Mouse (Mus musculus): ENCODE measurements around the gene Rin2.
A peak's percentile ranks its signal among the peaks of the same experiment; 100 is the strongest.

Rin2 gene

DNA sequence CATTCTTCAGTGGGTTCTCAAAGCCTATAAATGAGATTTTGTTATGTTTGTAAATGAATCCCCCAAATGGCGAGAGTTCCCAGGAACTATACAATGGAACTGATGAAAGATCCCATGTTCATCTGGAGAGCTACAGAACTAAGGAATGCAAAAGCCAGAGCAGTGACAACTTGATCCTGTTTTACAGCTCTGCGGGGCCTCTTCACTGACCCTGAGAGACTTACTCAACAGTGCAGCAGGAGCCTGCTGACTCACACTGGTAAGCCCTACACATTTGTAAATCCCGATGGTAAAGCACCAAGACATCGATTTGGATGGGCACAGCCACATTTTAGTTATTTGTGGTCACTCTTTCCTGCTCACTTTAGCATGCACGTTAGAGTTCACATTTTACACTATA lies 62.2 kb downstream of the Rin2 start:
- no peak for DNase-seq

DNA sequence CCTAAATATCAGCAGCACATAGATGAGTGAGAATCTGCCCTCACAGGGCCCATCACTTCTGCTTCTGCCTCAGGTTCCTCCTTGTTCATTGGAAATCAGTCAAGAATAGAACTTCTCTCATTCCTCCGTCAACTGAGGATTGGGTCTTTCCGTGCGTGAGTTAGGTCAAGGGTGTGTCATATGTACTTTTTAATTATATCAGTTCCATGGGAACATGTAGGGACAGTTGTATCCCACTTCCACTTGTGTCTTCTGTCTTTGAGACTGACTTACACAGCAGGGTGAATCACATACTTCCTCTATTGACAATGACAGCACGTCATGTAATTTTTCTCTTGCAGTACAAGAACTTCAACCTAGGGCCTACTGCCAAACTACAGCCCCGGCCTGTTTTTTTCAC lies 65.7 kb downstream of the Rin2 start:
- no peak for DNase-seq

DNA sequence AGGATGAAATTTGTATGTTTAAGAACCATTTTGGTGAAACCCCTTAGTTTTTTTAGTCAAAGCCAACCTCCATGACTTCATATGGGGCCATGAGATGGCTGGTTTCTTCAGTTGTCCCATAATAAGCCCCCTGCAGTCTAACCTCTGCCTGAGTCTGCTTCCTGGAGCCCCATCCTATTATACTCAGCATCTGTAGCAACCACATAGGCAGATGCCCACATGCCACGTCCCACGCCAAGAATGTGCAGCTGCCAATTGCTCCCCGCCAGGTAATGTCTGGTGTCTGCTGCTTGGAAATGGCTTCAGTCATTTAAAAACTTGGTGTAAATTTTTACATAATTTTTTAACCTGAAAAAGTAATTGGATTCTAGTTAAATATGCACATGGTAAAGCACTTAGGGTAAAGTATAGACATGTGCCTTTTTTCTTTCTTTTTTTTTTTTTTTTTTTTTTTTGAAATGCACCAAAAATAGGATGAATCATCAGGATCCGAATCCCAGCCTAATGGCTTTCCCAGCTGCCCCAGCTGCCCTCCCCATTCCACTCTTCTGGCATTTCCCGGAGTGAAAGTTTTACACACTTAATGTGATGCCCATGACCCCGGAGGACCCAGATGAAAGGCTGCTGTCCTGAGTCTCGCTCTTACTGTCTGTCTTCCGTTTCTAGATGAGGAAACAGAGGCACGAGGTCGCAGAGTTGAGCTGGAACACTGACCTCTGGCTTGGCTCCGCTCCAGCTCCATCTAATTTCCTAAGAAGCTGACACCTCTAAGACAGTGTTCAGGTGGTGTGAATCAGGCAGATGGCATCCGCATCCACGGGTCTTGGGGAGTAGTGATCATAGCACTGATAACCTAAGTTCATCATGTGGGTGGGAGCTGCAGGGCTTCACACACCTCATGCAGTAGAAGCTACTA lies 68.0 kb downstream of the Rin2 start:
- DNase-seq = no peak

DNA sequence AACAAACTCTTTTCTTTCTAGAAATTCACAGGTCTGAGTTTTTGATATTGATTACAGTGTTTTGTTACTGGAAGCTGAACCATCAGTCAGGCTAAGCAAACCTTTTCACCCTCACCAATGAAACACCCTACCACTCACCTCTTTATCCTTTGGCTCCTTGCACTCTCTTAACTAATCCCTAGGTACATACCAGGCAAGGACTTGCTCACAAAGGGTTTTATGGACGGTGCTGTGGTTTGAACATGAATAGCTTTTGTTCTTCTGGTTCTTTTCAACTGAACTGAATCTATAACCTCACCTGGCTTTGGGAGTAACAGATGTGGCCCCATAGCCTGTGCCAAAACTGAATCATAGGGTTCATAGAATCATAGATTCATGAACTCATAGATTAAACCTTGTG lies 71.4 kb downstream of the Rin2 start:
- DNase-seq = no peak

DNA sequence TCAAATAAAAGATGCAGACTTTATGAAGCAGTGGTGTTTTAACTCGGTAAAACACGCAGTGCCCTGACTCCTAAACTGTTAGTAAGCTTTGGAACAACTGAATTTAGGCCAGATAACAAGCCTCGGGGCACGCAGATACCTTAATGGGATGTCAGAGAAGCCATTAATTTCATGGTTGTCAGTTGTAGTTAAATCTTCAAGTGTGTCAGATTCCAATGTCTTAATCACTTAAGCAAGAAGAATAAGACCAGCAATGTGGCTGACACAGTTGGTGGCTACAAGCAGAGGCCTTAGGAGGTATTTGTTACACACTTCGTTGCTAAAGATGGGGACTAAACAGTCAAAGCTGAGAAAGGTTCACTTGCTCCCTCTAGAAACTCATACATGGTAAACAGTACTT lies 74.6 kb downstream of the Rin2 start:
- DNase-seq = no peak

DNA sequence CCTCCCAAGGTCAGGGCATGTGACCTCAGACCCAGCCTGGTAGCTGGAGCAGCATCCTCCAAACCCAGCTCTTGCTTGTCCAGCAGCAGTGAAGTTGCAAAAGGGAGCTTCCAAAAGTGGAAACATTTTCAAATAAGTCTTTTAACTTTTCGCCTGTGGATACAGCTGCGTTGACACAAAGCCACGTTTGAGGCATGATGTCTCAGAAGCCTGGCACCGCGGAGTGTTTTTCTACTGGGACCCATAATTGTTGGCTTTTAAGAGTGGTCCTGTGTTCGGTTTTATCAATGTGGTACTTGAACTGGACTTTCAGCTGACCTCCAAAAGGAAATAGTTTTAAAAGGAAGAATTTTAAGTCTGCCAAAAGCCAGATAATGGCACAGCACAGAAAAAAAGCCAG lies 77.6 kb downstream of the Rin2 start:
- DNase-seq = no peak

DNA sequence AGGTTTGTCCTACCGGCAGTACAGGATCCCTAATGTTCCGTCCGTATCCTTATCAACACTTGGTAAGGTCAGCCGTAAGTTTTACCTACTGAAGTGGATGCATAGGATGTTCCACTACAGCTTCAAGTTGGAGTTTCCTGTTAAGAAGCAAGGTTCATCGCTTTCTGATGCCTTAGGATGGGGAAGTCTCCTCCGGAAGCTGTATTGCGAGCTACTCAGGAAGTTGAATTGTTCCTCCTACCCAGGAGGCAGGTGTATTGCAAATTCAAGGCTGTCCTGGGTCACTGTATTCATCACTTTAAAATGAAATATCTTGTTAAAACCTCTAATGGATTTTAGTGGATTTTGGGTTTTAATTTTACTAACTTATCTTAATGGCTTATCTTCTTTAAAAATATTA lies 79.0 kb downstream of the Rin2 start:
- no peak for DNase-seq

DNA sequence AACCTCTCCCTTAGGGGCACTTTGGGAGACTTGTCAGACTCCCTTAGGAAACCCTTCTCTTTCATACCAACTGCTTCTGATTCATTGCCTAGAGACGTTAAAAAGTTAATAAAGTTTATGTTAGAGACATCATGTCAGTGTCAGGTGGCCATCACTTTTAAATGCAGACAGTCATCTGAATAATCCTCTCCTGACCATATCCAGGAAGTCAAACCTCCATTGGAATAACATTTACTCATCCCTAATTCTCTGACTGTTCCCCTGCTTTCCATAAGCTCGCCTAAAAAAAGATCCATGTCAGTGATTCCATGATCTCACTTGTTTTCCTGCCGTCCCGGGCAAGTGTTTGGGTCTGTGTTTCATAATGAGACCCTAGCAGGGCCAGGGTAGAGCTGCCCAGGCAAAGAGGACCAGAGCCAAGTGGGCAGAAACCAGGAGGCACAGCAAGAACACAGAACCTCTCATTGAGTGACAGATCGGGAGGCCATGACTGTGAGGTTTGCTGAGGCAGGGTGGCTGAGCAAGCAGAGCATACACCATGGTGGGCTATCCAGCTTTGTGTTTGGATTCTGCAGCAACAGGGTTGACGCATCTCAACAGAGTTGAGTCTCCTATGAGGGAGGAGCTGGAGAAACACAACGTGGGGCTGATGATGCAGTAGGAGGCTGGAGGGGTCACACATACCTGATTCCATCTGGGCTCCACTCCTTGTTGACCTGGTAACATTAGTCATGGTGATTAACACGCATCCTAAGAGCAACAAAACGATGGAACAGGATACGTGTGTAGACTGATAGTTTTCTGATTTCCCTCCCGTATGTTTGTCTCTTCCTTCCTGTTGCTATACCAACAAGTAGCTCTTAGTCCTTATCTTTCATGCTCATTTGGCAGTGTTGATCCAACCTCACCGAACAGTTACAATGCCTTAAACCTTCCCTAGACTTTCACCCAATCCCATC lies 81.1 kb downstream of the Rin2 start:
- DNase-seq = no peak

DNA sequence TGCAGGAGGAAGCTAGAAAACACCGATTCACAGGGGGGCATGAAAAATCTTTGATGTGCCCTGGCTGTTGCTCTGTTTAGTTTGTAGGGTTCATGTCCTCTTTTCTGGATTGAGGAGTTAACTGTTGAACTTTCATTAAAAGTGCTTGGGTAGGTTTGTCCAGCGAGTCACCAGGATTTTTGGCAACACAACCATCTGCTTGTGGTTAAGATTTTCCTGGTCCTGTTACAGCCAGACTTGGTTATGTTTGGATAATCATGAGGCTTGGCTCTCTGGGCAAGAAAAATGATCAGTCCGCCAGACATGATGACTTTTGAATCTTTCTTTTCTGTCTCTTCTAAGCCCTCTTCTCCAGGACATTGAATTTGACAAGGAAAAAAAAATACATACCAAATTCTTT lies 85.1 kb downstream of the Rin2 start:
- DNase-seq = no peak

DNA sequence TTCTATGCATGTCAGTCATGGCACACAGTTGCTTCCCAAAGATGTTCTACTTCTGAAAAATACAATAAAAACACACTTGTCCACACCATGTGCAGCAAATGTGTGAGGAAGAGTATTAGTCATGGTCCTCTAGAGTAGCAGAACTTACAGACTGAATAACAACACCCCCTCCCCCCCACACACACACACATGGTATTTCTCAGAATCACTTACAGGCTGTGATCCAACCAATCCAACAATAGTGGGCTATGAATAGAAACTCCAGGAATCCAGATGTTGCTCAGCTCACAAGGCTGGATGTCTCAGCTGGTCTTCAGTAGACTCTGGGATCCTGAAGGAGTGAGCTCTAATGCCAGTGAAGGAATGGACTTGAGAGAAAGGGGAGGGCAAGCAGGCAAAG lies 86.4 kb downstream of the Rin2 start:
- no peak for DNase-seq

DNA sequence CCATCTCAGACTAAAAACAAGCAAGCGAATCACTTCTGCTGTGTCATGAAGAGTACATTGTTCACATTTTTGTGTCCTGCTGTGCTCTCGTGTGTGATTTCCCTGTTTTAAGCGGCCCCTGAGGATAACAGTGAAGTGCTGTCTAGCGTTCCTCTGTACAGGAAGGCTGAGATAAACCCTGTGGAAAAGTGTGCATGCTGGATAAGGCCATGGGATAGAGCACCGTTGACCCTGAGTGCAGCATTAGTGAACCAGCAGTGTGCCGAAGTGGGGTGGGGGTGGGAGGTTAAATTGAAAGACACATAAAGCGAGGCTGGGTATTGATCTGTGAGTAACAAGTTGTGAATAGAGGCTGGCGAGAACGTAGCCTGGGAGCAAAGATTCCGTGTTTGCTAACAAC lies 94.9 kb downstream of the Rin2 start:
- DNase-seq = no peak

DNA sequence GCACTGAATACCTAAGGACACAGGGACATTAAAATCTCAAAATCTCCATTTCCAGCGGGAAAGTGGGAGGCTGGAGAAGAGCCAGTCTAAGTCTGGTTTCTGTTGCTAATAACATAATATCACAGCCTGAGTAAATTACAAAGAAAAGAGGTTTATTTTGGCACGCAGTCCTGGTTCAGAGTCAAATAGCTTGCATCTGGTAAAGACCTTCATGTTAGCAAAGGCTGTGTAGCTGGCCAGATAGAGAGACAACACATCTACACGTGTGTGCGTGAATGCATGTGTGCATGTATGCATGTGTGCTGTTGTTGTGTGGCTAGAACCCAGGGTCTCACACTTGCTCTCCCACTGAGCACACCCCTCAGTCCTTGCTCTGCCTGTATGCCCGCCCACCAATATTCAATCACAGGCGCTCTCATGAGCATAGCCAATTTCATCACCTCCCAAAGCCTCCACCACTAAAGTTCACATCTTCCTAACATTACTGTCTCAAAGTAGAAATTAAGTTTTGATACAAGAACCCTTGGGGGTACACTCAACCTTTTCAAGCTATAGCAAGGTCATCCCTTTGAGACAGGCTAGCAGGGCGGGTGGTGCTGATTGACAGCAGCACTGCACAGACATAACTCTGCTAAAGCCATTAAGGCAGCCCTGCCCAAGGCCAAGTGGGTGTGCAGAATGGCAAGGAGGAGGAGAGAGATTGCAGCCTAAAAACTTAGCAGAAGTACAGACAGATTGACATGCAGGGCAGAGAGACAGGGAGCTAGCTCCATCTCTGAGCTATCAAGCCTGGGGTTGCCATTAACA lies 95.9 kb downstream of the Rin2 start:
- no peak for DNase-seq

DNA sequence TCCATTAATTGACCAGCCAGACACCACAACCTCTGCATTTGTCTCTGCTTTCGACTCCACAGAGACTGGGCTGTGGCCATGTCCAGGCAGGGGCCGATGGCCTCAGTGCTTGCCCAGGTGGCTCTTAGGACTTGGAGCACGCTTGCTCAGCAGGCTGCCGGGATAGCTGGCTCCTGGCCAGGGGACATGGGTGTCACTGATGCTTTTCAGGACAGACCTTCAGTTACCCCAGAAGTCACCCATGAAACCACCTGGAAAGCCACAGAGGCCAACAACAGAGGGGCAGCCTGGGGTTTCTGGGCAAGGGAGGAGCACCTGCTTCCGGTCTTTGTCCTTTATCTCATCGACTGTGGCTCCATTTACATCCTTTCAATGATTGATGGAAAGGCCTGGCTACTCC lies 108.2 kb downstream of the Rin2 start:
- DNase-seq = no peak

DNA sequence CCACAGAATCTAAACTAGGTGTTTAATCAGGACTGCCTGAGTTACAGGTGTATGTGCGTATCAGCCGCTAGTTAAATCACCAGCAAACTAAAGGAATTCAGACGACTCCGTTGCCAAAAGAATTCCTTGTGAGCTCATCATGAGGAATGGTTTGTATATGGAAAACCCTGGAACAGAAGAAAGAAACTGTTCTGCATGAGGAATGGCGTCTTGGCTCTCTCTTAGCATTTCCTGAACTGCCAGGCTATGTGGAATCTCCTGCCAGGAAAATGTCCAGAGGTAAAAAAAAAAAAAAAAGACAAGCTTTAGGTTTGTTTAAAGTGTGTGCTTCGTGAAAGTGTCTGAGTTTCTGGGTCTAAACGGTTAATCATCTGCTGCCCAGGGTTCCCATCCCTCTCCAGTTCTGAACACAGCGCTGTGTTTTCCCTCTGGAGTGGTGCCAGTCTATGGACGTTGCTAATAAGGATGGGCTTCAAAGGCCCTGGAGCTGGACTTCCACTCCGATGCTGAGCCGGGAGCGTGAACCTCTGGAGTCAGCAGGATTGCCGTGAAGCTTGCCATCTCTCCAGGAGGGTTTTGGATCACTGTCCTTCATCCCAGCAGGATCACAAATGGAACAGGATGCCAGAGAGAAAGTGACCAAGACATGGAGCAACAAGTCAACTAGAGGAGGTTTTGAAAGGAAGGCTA lies 109.4 kb downstream of the Rin2 start:
- no peak for DNase-seq

DNA sequence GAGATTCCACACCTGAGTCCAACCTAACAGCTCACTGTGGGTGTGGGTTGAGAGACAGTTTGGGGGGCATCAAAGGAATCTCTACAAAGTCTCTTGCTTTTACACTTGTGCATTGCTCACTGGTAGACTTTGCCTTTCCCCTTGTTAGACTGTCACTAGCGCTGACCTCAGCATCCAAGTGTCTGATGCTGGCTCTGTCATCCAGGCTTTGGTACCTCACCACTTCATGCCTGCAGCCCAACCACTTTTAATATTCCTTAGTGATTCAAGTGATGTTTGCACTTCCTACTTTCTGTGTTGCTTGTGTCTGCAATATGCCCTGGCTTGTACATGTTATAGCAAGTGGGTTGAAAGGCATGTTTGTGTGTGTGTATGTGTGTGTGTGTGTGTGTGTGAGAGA lies 109.9 kb downstream of the Rin2 start:
- no peak for DNase-seq

DNA sequence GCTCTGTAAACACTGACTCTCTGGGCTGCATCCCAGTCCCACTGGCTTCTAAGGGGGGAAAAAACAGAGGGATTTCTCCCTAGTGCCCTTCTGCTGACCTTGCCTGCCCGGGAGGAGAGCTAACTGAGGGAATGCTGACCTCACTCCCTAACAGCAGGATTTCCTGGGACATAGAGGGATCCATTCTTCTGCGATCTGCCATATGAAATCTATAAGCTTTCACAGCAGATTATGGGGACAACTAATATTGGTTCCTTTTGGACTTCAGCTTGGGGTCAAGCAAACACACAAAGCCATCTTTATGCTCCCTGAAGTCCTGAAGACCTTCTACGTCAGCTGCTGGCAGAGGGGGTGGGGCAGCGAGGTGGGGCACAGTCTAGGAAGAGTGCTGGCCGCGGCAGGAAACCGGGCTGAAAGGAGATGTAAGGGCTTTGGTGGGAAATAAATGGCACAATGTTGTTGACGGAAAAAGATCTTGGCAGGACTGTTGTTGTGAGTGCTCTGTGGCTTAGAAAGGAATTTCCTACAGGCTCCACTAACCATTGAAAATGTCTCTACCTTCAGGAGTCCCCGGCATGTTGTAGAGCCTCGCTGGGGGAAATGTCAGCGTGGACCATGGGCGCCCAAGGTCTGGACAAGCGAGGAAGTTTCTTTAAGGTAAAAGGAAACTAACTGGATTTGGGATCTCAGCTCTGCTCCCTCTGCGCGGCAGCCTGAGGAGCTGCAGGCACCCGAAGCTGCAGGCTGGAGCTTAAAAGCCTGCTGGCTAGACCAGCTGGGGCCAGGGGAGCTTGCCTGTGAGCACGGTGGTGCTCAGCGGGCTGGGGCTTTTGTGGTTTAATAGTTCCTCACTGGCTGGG lies 111.0 kb downstream of the Rin2 start:
- peak; percentile 25 for DNase-seq

DNA sequence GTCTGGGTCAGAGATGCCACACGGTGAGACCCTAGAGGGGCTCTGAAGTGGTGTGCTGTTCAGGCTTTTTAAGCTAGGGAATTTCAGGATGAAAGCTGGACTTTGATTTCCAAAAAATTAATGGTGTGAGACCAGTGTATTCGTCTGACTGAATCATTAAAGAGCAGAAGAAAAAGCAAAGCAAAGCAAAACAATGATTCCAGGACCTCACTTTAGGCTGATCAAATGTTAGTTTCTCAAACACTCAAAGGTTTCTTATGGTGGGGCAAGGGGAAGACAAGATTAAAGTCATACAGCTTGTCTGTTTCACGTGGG lies 111.6 kb downstream of the Rin2 start:
- DNase-seq = no peak

DNA sequence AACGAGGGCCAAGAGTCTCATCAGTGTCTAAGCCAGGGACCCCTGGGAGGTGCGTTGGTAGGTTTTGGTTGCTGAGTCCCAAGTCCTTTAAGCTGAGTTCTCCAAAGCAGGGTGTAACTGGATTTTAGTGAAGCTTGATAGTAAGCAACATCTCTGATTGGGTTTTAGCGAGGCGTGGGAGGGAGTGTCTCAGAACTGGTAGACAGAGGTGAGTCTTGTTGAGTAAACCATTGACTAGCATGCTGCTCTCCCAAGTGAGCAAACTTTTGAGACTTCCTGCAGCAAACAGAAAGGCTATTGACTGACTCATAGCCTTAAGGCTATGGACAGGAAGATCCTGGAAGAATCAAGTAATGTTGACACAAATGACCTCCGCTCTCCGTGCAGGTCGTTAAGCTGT lies 112.5 kb downstream of the Rin2 start:
- DNase-seq = no peak

DNA sequence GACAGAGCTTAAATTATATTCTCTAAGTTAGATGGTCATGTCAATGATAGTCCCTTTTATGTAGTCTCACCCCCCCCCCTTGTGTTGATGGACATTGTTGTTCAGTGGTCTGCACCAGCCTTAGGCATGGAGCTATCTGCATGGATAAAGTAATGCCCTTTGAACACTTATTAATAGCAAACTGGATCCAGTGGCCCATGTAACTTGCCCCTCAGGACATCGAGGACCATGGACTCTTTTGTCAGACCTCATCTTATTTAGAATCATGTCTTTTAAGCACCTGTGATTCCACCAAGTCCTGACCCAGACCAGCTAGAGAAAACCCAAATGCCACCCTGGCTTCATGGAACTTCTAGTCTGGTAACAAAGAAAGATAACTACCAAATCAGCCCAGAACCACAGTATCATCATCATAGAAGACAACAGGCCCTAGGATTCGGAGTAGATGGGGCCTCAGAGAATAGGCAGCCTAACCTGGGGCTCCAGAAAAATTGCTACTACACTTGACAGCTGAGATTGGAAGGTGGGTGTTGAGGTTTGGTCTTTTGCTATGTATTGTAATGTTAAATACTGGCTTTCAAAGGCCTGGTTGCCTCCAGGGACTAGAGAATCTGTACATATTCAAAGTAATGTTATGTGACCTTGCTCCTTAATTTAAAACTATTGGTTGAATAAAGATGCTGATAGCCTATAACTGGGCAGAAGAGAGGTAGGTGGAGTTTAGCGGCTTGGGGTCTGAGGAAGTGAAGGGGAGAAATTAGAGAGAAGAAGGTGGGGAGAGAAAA lies 113.7 kb downstream of the Rin2 start:
- DNase-seq = no peak

DNA sequence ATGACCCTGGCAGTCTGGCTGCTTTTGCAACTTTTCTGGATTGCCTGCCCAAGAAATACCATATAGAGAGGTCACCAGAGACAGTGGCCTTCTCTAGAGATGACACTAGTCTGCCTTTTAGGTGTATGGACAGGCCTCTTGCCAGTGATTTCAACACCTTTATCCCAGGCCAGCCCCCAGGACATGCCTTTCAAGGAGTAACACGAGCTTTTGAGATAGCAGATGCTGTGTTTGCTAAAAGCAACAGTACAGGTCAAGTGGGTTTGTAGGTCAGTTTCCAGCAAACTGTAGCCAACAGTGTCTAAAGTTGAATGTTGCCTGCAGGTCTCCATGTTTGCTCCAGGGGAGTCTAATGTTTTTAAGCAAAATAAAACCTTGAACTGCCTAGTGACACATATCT lies 118.7 kb downstream of the Rin2 start:
- no peak for DNase-seq

Measured in liver (tissue).